Mouse (Mus musculus) G1E-ER4 (cell line): Measurements from ENCODE around the gene Kif2c. TPM values are rescaled to one million over a fixed set of nuclear protein-coding genes. Genes with fewer than 3 reads are reported as not detected.

Experiments
- GATA1 ChIP-seq: IDR thresholded peaks from one replicate; pipeline ENCODE4 v1.8.0; 2012; ENCODE audit warnings: low read length, inconsistent platforms
- polyA plus RNA-seq: library from polyadenylated mRNA; stranded (reverse); fragments of >175 nt; gene quantifications from 2 replicates; pipeline ENCODE4 v1.2.3, GENCODE M21; 2012

Gene Kif2c
- polyA plus RNA-seq, 1 experiment = 7.1 TPM

DNA sequence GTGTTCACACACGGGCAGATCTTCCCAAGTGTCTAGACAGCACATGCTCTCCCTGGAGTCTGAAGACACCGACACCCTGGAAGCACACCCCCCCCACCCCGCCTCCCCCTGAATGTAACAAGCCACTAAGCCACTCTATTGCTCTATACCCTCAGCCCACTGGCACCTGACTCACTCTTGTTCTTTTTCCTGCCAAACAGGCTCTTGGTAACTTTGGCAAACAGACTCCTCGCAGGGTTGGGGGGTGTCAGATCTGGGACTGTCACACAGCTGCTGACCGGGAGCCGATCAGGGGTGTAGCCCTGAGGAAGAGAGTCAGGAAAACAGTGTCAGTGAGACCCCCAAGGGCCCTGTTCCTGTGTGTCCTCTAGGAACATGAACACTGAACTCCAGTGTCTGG, 51.2 kb downstream of the Kif2c start:
- no peak for TF ChIP-seq GATA1

DNA sequence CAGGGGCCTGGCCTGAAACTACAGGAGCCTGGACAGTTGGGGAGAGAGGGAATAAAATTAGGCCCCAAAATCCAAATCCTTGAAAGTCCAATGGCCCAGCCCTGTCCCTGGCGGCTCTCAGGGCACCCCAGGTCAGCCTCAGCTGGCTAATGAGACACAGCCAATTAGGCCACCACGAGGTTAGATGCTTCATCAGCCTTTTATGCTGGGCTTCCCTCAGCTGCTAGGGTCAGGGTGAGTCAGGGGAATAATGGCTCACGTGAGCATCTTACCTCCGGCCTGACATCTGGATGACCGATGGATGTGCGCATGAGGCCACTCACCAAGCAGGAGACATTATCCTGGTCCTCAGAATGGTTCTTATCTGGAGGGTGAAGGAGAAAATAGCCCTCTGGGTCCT, 51.6 kb downstream of the Kif2c start:
- TF ChIP-seq GATA1 = no peak

DNA sequence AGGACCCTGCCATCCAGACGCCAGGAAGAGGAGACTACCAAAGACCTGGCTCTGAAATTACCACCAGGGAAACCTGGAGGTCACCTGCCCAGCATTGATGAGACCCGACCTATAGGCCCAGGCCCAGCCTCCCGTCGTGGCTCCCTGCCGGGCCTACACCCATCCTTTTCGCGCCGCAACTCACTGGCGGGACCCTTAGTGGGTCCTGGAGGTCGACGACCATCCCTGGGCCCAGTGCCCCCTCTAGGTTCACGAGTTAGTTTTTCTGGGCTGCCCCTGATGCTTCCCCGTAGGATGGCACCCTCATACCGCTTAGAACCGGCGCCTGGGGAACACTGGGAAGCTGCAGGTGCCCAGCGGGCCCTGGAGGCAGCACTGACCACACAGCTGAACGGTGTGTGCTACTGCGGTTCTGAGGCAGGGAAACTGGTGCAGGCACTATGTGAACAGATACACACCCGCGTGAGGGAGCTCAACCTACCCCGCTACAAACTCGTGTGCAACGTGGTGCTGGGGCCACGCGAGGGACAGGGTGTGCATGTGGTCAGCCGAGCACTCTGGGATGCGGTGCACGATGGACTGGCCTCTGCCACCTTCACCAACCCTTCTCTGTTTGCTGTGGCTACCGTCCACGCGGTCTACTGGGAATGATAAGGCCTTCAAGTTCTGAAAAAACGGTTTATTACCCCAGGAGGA, 54.3 kb downstream of the Kif2c start:
- no peak for TF ChIP-seq GATA1

DNA sequence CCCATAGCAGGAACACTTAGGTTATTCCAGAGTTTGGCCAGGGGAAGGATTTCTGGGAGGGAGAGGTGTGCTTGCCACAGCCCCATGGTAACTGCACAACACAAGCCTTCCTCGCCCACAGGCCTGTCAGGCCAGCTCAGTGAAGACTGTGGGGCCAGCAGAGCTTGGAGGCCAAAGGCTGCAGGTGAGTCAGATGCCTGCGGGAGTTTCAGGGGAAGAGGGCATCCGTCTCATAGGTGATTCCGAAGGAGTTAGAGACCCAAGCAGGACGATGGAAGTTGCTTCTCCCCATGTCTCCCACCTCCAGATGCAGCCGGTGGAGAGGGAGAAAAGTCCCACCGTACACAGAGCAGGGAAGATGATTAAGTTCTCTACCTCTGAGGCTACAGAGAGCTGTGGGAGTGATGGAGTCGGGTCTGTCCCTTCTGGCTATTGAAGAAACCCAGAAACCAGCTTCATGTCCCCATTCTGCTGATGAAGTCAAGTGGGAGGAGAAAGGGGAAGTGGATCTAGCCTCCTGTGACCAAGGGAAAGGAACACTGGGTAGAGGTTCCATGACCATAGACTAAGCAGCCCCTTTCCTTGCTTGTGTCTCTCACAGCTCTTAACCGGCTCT, 55.7 kb downstream of the Kif2c start, which contains the start of gene Tctex1d4:
Gene Tctex1d4 (plus strand): TSS at position 120 of the 616 bp plus-strand sequence.
- TF ChIP-seq GATA1 = no peak

DNA sequence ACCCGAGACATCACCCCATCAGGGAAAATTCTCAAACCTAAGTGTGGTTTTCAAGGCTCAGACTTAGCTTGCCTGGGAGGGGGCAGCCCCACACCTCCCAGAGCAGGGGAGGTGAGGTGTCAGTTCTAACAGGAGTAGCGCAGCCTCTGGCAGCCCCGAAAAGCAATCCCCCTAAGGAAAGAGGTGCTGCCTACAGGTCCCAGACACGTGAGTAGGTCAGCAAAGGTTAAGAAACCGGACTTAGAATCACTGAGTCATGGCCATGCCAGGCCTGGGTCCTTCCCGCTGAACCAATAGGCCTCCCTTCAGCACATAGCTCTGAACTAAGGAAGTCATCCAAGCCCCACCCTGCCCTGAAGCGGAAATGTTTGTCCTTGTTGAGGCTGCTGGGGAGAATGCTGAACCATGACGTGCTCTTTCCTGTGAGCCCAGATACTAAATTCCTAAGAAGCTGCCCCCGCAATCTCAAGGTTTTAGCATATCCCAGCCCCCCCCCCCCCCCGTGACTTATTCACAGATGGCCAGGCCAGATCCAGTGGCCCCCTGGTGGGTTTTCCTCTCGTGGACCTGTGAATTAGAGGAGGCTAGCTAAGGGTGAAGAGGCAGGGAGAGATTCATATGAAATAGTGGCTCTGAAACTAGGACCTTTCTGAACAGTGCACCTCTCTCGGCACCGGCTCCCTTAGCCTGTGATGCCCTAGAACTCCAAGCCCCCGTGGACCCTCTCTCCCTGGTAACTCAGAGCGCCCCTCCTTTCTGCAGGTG, 56.3 kb downstream of the Kif2c start:
- TF ChIP-seq GATA1 = no peak

DNA sequence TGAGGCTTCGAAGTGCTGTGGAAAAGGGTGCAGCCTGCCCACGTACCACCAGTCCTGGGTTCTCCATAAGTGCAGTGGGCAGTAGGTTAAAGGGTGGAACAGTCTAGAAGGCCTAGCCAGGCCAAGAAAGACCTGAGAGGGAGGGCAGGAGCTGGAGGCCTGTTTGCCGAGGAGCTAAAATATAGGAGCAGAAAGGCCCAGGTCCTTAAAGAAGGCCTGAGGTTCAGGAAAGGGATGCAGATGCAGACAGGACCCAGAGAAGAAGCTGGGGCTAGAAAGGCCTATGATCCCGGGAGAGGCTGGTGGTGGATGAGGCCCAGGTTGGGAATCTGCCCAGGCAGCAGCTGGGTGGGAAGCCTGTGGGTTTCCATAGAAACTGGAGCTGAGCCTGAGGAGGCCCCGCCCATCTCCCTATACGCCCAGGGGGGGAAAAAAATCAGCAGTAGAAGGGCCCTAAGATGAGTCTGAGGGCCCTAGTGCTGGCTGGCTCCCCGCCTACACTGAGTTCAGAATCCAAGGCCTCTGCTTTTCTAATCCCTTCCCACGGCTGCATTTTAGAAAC, 57.0 kb downstream of the Kif2c start, which contains the start of gene Btbd19:
Gene Btbd19 (minus strand): TSS at position 378 of the 562 bp plus-strand sequence.
- TF ChIP-seq GATA1 = no peak

DNA sequence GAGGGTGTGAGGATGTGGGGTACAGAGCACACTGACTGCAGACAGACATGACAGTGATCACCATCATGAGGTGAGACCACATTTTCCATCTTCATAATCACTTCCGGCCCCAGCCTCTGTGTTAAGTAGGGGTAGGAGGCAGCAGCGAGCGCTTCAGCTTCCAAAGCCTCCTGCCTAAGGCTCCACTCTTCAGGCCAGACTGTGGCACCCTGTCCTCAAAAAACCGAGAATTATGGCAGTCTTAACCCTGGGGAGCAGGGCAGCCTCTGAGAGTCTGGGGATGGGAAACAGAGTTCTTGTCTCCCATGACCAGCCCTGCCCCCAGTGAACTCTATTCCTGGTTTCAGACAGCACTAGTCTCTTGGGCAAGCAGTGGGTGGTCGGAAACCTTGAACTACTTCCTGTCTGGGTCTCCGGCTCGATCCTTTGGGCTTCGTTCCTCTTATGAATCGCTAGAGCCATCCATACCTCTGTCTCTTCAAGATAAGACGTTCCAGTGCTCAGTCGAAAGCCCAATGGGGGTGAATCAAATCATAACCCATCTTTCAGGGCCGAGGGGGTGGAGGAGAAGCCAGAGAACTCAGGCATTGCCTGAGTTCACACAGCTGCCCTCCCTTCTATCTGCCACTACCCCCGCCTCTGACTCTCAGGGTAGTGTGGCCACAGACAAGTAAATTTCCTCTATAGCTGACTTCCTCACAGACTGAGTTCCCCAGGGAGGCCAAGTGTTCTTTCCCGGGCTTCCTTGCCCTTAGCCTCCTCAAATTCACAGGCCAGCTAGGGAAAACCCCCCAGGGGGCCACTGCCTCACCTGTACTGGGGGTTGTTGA, 57.7 kb downstream of the Kif2c start:
- no peak for TF ChIP-seq GATA1

DNA sequence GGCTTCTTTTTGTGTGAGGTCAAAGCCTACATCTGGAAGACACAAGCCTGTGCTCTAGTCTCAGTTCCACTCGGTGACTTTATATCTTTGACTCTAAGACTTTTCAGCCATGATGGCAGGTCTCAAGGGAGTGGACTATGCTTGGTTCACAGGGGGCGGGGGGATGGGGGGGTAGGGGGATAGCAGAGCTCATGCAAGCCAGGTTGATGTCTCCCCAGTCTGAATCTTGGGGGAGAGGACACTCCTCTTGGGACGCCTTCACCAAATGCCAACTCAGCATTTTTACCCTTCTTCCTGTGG, 58.3 kb downstream of the Kif2c start:
- TF ChIP-seq GATA1 = no peak

DNA sequence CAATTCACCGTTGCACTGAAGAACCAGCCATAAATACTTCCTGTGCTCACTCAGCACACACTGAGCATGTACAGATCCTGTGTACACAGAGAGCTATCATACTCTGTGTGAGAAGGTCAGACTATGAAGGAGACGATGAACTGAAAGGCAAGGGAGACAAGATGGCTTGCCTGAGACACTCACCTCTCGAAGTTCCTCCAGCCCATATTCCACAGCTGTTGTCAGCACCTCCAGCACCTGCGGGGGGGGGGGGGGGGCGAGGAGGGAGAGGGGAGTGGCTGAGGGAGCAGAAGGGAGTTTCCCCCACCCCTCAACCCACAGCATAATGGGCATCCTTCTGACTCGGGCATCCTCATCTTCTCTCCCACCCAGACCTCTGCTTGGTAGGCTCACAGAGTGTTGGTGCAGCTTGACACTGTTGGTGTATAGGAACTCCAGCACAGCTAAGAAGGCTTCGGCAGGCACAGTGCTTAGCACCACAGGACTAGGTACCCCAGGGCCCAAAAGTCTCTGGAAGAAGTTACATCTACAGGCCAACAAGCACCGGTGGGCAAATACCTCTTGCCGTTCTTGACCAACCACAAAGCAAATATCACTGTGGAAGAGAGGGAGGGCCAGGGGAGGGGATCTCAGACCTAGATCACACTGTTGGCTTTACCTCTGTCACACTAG, 58.8 kb downstream of the Kif2c start:
- TF ChIP-seq GATA1 = no peak

DNA sequence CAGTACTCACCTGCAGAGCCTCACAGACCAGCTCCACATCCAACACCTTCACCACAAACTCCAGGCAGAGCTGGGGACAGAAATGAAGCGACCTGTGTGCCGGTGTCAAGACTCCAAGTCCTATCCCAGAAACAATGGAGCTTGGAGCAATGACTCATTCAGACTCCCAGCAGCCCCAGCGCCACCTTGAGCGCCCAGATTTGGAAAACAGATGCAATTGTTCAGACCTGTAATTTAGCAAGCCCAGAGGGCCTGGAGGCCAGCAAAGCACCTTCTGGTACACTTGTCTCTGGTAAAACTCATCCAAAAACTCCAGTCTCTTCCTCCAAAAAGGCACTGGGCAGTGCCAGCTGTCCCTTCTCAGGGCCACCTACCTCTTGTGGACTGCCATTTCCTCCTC, 60.2 kb downstream of the Kif2c start:
- TF ChIP-seq GATA1 = no peak

DNA sequence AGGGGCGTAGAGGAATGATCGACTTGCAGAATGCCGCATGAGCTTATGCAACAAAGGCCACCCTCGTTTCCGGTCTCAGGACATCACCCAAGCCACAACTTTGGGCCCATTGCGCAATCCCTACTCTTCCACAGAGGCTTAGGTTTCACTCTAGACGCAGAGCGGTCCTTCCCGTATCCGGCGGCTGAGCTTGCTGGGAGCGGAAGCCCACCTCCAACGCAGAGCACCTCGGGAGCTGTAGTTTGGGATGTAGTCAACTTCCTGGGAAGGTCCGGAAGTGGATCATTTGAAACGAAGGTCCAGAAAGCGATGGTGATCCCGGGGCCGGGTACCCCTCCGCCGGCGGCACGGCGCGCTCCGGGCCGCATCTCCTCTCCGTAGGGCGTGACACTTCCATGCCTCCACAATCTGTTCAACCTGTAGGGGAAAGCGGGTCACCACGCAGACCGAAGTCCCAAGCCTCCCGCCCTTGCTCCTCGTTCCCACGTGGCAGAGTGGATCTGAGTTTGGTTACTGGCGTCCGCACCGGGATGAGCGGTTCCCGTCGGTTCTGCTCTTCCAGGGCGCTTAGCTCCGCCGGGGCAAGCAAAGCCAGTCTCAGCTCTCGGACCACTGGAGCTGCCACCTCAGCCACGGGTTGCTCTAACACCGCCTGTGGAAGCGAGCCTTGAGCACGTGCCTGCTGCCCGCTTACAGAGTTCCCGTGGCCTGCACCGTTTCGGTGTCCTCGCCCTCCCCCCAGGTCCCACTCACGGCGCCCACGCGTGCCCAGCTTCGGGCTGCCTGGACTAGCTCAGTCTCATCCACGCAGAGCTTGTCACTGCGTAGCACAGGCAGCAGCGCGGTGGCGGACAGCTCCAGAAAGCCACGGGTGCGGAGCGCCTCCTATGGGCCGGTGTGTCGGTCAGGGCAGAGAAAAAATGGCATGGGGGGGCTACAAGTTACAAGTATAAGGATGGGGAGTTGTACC, 61.7 kb downstream of the Kif2c start:
- no peak for TF ChIP-seq GATA1

DNA sequence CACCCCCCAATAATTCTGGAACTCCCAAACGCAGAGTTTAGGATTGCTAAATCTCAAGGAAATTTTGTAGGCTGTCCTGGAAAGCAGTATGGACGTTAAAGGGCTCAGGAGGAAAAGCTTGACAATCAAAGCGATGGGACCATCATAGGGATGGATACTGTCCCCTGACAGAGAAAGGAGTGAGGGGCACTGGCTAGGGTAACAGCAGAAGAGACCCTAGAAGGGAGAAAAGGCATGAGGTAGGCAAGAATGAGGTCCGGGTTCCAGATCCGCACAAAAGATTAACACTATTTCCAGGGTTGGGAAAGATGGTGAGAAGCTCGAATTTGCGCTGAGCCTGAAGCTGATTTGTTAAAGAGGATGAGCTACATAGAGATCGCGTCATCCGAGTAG, 62.4 kb downstream of the Kif2c start:
- no peak for TF ChIP-seq GATA1

DNA sequence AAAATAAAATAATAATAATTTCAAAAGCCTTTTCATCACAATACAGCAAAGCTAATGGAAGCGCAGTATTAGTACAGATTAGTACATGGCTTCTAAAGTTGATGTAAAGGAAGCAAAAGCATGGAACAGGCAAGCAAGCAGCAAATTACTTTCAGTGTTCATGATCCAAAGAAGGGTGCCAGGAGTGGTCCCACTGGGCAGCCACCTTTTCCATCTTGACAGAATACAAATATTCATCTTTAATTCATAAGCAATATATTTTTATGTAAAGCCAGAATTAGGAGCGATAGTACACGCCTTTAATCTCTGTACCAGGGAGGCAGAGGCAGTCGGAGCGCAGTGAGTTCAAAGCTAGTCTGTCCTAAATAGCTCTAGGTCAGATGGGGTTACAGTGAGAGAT, 62.8 kb downstream of the Kif2c start:
- TF ChIP-seq GATA1 = no peak

DNA sequence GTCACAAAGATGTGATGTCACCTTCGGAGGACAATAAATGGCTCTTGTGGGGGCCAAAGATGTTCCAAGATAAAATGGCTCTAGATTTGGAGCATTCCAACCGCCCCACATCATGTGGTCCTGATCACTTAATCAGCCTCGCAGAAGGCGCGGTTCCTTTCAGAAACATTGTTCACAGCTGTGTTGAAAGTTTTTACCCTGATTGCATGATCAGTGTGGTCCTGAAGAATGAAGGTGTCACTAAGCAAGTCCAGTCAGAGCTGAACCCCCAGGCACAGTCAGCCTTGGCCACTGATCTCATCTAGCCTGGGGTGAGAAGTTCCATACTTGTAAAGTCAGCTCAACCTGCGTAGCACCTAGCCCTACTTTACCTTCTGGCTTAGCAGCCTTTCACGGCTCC, 64.5 kb downstream of the Kif2c start:
- TF ChIP-seq GATA1 = no peak
